Mouse (Mus musculus) left cerebral cortex, postnatal 10 days (tissue): ENCODE measurements around the gene Vwa7. TPM values are rescaled to one million over a fixed set of nuclear protein-coding genes. Genes with fewer than 3 reads are reported as not detected.
"Not testable (repeated sequence)": the region's sequence is repeated elsewhere in the genome, so short reads cannot be mapped to it uniquely, and the experiment has no call there.

Experiments
- DNase-seq, 2 experiments: peaks; one replicate each; pipeline ENCODE4 v3.0.0; 2021 to 2022; ENCODE audit warnings: low spot score in 2 of 2, mixed read lengths in 1 of 2; ENCODE audit errors: extremely low spot score in 1 of 2
- intact Hi-C: fragments of 180-260 bp; cut with DNase I; formaldehyde crosslinking; loops from one replicate; pipeline ENCODE4 v1.15.1; 2025
- total RNA-seq, 2 experiments: library from RNA; stranded (reverse); gene quantifications; 2 replicates each; pipeline ENCODE4 v1.2.3; 2021

Vwa7 gene
- total RNA-seq, 2 experiments from 2014 or later: 0.18 to 0.19 TPM

GRCm38 (mm10) chr17:34998526-34999430 lies 17.6 kb upstream of the Vwa7 start:
- DNase-seq: peak in 1 of 2 experiments; percentile 14
- intact Hi-C loops: no loop called here

- intact Hi-C loops: not testable (repeated sequence)
- DNase-seq: peak in 1 of 2 experiments; percentile 18
These were observed 16.3 kb upstream of the Vwa7 start for GRCm38 (mm10) chr17:34999871-35000716.

- DNase-seq: peak; percentile 64 to 92
- intact Hi-C loops: no loop called here
These were observed 15.5 kb upstream of the Vwa7 start, which contains the start of gene Vars for GRCm38 (mm10) chr17:35000717-35001451. Vars (plus strand) TSS chr17:35000987.

- peak in 1 of 2 experiments; percentile 59 for DNase-seq
- intact Hi-C loops: no loop called here
These were observed 14.8 kb upstream of the Vwa7 start for GRCm38 (mm10) chr17:35001452-35002152.

GRCm38 (mm10) chr17:35002153-35002865 lies 14.1 kb upstream of the Vwa7 start:
- intact Hi-C loops: no loop called here
- DNase-seq: peak in 1 of 2 experiments; percentile 15

GRCm38 (mm10) chr17:35003022-35003838 lies 13.1 kb upstream of the Vwa7 start:
- intact Hi-C loops: no loop called here

GRCm38 (mm10) chr17:35004075-35004717 lies 12.2 kb upstream of the Vwa7 start:
- intact Hi-C loops: no loop called here
- DNase-seq: peak in 1 of 2 experiments; percentile 28

More at GRCm38 (mm10) chr17:35003022-35003838, 13.1 kb upstream of the Vwa7 start:
- peak in 1 of 2 experiments; percentile 15 for DNase-seq

GRCm38 (mm10) chr17:35005158-35005557 lies 11.2 kb upstream of the Vwa7 start:
- no peak for DNase-seq
- intact Hi-C loops: no loop called here

- DNase-seq, intact Hi-C loops: not testable (repeated sequence)
These were observed 10.5 kb upstream of the Vwa7 start for GRCm38 (mm10) chr17:35005902-35006301.

GRCm38 (mm10) chr17:35007387-35007991 lies 8.9 kb upstream of the Vwa7 start:
- intact Hi-C loops: no loop called here
- DNase-seq: no peak

GRCm38 (mm10) chr17:35009586-35009985 lies 6.8 kb upstream of the Vwa7 start:
- DNase-seq: no peak
- intact Hi-C loops: no loop called here

GRCm38 (mm10) chr17:35011440-35011839 lies 4.9 kb upstream of the Vwa7 start:
- DNase-seq: peak in 1 of 2 experiments; percentile 16
- intact Hi-C loops: no loop called here

GRCm38 (mm10) chr17:35012430-35012829 lies 3.9 kb upstream of the Vwa7 start:
- peak in 1 of 2 experiments; percentile 18 for DNase-seq
- intact Hi-C loops: no loop called here

GRCm38 (mm10) chr17:35013221-35013620 lies 3.2 kb upstream of the Vwa7 start:
- intact Hi-C loops: no loop called here
- DNase-seq: no peak

GRCm38 (mm10) chr17:35015296-35015695 lies 1.1 kb upstream of the Vwa7 start:
- intact Hi-C loops: loop anchor here (5.0 kb wide), 2 partner anchors 82 to 102 kb away; partner anchors contain the start of gene Ly6g5b
- no peak for DNase-seq
